Mouse (Mus musculus) intestine, embryonic 14.5 days (tissue): ENCODE data around the gene Donson. TPM values are rescaled to one million over a fixed set of nuclear protein-coding genes. Genes with fewer than 3 reads are reported as not detected.

Experiments
- ATAC-seq: fragments of 200-750 bp; cut with Nextera tagmentation; replicated peaks from 2 replicates; pipeline ENCODE4 v1.8.0; 2017; ENCODE audit warnings: low read depth, moderate number of reproducible peaks, moderate TSS enrichment, moderate library complexity; ENCODE audit not compliant: low FRiP score, low TSS enrichment
- DNase-seq: peaks from one replicate; pipeline ENCODE4 v3.0.0-alpha.2; 2018; ENCODE audit warnings: low spot score
- H3K27ac ChIP-seq: fragments of 300-500 bp; sonication (generic); 2 replicates; pipeline ENCODE4 v1.5.1; 2014; ENCODE audit warnings: low read depth, mild to moderate bottlenecking, control low read depth
- H3K27me3 ChIP-seq: fragments of 300-500 bp; sonication (generic); replicated peaks from 2 replicates; pipeline ENCODE4 v1.6.1; 2014; ENCODE audit warnings: low read length, control low read depth; ENCODE audit not compliant: control insufficient read depth, insufficient read depth
- H3K36me3 ChIP-seq: fragments of 300-500 bp; sonication (generic); 2 replicates; pipeline ENCODE4 v1.6.1; 2014; ENCODE audit warnings: low read length, control low read depth; ENCODE audit not compliant: control insufficient read depth, insufficient read depth
- H3K4me1 ChIP-seq: fragments of 300-500 bp; sonication (generic); replicated peaks from 2 replicates; pipeline ENCODE4 v1.6.1; 2014; ENCODE audit warnings: low read length, control low read depth, mixed read lengths; ENCODE audit not compliant: control insufficient read depth, insufficient read depth
- H3K4me2 ChIP-seq: fragments of 300-500 bp; sonication (generic); 2 replicates; pipeline ENCODE4 v1.6.1; 2014; ENCODE audit warnings: low read length
- H3K4me3 ChIP-seq: fragments of 300-500 bp; sonication (generic); 2 replicates; pipeline ENCODE4 v1.5.1; 2014; ENCODE audit warnings: low read depth, low read length, control low read depth, mixed read lengths
- H3K9ac ChIP-seq: fragments of 300-500 bp; sonication (generic); 2 replicates; pipeline ENCODE4 v1.6.1; 2014; ENCODE audit warnings: mild to moderate bottlenecking, low read length
- H3K9me3 ChIP-seq: fragments of 300-500 bp; sonication (generic); 2 replicates; pipeline ENCODE4 v1.6.1; 2016; ENCODE audit warnings: low read length, control low read depth; ENCODE audit not compliant: control insufficient read depth
- WGBS: fragments of 180-500 bp; shearing (Covaris S2); extraction: QIAGEN DNeasy Blood & Tissue Kit; methylation state at CpG from one replicate; pipeline ENCODE4 v1.1.7; 2014; 5-methylcytosine and 5-hydroxymethylcytosine counted together
- polyA plus RNA-seq: library from polyadenylated mRNA; unstranded; fragments of >200 nt; fragmentation: Nextera tagmentation; extraction: Ambion mirVana; gene quantifications from 2 replicates; pipeline ENCODE4 v1.2.1, GENCODE M21; 2014

Gene Donson
- 24.3 and 24.7 TPM in 2 replicates for polyA plus RNA-seq

DNA sequence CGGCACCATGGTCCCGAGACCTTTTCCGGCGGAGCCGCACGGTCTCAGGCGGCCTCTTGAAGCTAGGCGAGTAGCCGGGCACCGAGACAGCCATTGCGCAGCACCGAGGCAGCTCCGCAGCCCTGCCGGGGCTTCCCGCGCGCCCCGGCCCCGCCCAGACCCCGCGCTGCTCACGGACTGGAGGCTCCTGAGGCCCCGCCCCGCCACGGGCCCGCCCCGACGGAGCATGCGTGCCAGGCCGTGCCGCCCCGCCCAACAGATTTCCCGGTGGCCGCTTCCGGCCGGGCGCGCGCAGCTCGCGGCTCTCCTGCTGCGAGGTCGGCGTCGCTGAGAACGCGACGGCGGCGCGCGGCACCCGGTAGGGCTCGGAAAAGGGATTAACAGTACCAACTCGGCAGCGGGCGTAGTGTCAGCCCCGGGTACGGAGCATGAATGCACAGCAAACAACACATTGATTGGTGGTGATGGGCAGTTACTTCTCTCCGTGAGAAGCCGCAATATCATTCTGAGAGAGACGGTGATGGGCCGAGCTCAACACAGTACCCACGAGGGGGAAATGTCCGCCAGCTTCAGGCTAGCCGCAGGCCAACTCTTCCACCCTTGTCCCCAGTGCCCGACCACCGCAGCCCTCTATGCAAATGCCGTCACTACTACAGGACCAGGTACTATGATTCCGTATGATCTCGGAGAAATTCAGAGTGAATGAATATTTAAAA, at the start of gene Donson:
Gene Donson, minus strand, starts transcription at position 152 of the 716 bp plus-strand sequence.
- Histone ChIP-seq H3K36me3 (peaks cover 23% of the 10 kb centered on the region), H3K27me3 (no peaks in the 10 kb centered on the region), H3K9ac (peak within 1 kb of the TSS; percentile 90), H3K9me3 (no peaks in the 10 kb centered on the region), H3K4me2 (peak within 1 kb of the TSS; percentile 68), H3K27ac (peak within 1 kb of the TSS; percentile 75), H3K4me1 (peaks cover 10% of the 10 kb centered on the region; the same call in 1 of the 2 replicates), H3K4me3 (peak within 1 kb of the TSS; percentile 77)
- WGBS, result under 1% methylated on average over 65 of the region's 71 CpGs
- DNase-seq (peak; percentile 93), ATAC-seq (peak; percentile 98)

DNA sequence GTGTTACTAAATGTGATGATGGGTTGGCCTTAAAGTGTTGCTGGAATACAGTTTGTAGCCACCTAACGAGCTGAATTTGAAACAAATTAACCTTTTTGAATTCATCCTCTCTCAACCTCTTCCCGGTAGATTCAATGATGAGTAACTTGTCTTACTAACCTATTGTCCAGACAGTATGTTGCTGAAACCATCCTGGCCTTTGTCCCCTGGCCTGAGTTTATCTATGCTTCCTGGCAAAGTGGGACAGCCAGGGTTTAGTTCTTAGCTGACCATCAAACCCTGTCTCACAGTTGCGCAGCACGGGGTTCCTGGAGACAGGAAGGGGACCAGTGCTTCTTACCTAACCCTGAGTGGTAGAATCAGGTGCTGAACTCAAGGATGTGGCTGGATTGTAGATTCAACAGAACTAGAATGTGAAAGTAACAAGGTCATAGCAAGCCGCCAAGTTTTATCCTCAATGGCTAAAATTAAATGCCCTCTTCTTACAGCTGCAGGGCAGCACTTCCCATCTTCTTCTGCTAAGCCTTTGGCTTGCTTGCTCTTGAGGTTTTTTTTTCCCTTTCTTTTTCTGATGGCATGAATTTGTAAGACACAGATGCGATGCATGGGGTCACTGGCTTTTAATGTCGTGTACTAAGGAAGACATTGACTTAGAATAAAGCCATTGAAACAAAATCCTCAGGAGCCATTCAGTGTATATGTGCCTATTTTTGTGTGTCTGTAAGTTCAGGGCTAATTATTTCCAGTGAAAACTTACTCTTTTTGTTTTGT, 47.7 kb upstream of the Donson start:
- no peaks in the 10 kb centered on the region for H3K27me3 ChIP-seq
- no peak overlapping the region for H3K9ac ChIP-seq
- no peak overlapping the region for H3K4me2 ChIP-seq
- H3K4me3 ChIP-seq, result no peak overlapping the region
- 79% methylated on average over 7 of the region's 7 CpGs for WGBS
- no peaks in the 10 kb centered on the region for H3K36me3 ChIP-seq
- no peak for DNase-seq
- ATAC-seq, result no peak
- H3K9me3 ChIP-seq, result no peaks in the 10 kb centered on the region
- peaks cover 6% of the 10 kb centered on the region for H3K4me1 ChIP-seq
- no peak overlapping the region for H3K27ac ChIP-seq

DNA sequence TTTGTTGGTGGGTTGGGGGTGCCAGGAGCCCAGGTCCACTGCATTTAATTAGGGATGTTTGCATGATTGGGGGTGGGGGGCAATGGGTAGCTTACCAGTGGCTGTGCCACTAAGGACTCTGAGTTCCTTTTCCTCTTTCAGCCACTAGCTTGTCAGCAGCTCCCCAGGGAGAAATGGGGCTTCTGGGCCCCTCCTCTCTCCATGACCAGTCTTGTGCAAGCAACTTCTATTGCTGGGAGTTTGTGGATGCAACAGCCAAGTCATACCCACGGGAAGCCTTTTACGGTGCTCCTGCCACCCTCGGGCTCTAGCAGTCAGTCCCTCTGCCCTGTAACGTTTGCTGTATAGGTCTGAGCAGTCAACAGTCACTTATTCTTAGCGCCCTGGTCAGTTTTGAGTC, 46.2 kb upstream of the Donson start:
- H3K9me3 ChIP-seq, result no peaks in the 10 kb centered on the region
- no peak overlapping the region for H3K4me2 ChIP-seq
- no peak overlapping the region for H3K9ac ChIP-seq
- H3K4me3 ChIP-seq, result no peak overlapping the region
- no peak for ATAC-seq
- no peaks in the 10 kb centered on the region for H3K36me3 ChIP-seq
- no peak for DNase-seq
- 75% methylated on average over 5 of the region's 5 CpGs for whole genome bisulfite sequencing
- peaks cover 9% of the 10 kb centered on the region; the same call in 1 of the 2 replicates for H3K4me1 ChIP-seq
- H3K27me3 ChIP-seq, result no peaks in the 10 kb centered on the region
- no peak overlapping the region for H3K27ac ChIP-seq

DNA sequence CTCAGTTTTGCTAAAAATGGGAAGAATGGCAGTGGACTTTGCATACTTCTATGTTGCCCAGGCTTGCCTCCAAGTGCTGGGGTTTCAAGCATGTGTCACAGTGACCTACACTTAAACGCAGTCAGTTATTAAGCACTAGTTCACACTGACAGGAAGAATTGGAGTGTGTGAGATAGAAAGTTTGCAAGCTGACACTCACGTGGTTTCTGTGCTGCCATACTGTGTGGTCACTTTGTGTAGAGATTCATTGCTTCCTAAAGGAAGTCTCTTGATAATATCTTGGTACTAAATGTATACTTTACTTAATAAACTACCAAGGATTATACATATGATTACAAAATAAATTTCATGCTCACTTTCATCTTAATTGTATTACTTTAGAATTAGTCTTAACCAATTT, 44.2 kb upstream of the Donson start:
- no peaks in the 10 kb centered on the region for H3K36me3 ChIP-seq
- 64% methylated on average over 2 of the region's 2 CpGs for WGBS

DNA sequence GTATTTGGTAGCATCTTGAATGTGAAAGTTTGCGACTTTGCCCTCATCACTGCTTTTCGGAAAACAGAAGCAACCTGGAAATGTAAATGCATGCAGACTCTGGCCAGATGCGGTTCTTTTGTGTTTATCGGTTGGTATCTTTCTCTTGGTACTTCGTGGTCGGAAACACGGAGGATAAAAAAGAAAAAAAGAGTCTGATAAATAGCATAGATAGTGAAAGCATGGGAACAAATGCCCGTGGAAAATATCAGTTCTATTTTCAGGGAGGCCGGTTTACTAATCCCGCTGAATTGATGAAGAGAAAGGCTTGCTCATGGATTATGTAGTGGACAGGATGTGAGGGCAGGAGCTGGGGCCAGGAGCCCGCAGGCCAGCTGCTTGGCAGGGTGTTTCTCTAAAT, 41.9 kb upstream of the Donson start:
- Histone ChIP-seq H3K27ac (peak overlapping the region; percentile 87; the same call in 1 of the 2 replicates), H3K27me3 (no peaks in the 10 kb centered on the region), H3K9me3 (no peaks in the 10 kb centered on the region), H3K4me3 (peak overlapping the region; percentile 84), H3K36me3 (no peaks in the 10 kb centered on the region), H3K4me2 (peak overlapping the region; percentile 69), H3K4me1 (peaks cover 20% of the 10 kb centered on the region), H3K9ac (peak overlapping the region; percentile 81)
- ATAC-seq (no peak), DNase-seq (no peak)
- WGBS, result 2% methylated on average over 11 of the region's 11 CpGs

More for the DNA sequence above, 44.2 kb upstream of the Donson start:
- ATAC-seq (no peak), DNase-seq (no peak)
- Histone ChIP-seq H3K9ac (no peak overlapping the region), H3K4me2 (no peak overlapping the region), H3K4me3 (no peak overlapping the region), H3K4me1 (peaks cover 9% of the 10 kb centered on the region; the same call in 1 of the 2 replicates), H3K9me3 (no peaks in the 10 kb centered on the region), H3K27me3 (no peaks in the 10 kb centered on the region), H3K27ac (no peak overlapping the region)

DNA sequence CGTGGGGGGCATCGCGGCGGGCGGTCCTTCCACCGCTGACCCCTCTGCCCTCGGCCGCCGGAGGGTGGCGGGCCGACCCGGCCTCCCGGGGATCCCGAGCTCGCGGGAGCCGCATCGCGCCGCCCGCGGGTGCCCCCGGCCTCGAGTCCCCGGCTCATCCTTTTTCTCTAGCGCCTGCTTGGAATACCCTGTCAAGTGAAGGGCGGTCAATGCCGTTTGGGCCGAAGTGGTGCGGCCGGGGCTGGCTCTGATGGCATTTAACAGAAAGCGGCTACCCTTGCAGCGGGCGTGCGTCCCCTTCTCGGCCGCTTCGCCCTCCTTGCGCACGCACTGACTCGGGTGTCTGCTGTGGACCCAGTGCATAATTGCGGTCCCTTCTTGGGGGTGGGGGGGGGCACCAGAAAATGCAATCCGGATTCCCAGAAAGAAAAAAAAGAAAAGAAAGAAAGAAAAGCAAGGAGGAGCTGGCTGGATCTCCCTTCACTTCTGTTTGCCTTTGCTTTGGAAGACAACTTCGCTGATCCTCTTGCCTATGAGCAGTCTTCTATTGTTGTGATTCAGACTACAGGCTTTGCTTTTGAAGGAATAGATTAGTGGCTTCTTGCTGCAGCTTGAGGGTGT, 41.4 kb upstream of the Donson start:
- ATAC-seq, result no peak
- peak overlapping the region; percentile 84 for H3K4me3 ChIP-seq
- H3K4me2 ChIP-seq, result peak overlapping the region; percentile 69
- peak overlapping the region; percentile 81 for H3K9ac ChIP-seq
- DNase-seq, result peak; percentile 80
- under 1% methylated on average over 37 of the region's 44 CpGs for WGBS
- H3K4me1 ChIP-seq, result peaks cover 20% of the 10 kb centered on the region
- no peaks in the 10 kb centered on the region for H3K36me3 ChIP-seq
- no peaks in the 10 kb centered on the region for H3K27me3 ChIP-seq
- H3K9me3 ChIP-seq, result no peaks in the 10 kb centered on the region
- peak overlapping the region; percentile 87 for H3K27ac ChIP-seq

DNA sequence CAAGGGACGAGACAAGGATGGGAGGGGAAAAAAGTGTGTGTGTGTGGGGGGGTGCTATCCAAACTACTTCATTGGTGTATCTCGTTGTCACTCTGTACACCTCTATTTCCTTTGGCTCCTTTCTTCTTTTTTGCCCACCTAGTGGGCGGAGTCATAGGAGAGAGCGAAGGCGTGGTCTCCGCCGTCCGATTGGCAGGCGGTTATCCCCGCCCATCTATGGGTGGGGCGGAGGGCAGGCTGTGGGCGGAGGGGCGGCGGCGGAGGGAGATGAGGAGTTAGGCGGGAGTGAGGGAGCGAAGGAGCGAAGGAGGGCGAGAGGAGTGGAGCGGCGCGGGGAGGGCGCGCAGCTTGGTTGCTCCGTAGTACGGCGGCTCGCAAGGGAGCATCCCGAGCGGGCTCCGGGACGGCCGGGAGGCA, 40.5 kb upstream of the Donson start, which contains the start of gene Itsn1:
Gene Itsn1, plus strand, starts transcription at position 216 of the 417 bp plus-strand sequence.
- Histone ChIP-seq H3K4me3 (peak within 1 kb of the TSS; percentile 84), H3K36me3 (no peaks in the 10 kb centered on the region), H3K27ac (peak within 1 kb of the TSS; percentile 87), H3K4me1 (peaks cover 20% of the 10 kb centered on the region), H3K27me3 (no peaks in the 10 kb centered on the region), H3K9me3 (no peaks in the 10 kb centered on the region), H3K9ac (peak within 1 kb of the TSS; percentile 81), H3K4me2 (peak within 1 kb of the TSS; percentile 69)
- under 1% methylated on average over 32 of the region's 33 CpGs for WGBS
- ATAC-seq, result peak; percentile 92
- peak; percentile 98 for DNase-seq
